Mouse (Mus musculus) liver, adult 2 months (tissue): ENCODE data around the gene Hist2h3c1.

Experiments
- CTCF ChIP-seq: fragments of 200-500 bp; IDR thresholded peaks from 2 replicates; pipeline ENCODE4 v1.5.1; 2011; ENCODE audit warnings: low read depth, low read length, control low read depth
- POLR2A ChIP-seq: fragments of 200-500 bp; IDR thresholded peaks from 2 replicates; pipeline ENCODE4 v1.6.1; 2011; ENCODE audit warnings: low read length, control low read depth; ENCODE audit not compliant: insufficient read depth; ENCODE audit errors: extremely low read depth

GRCm38 (mm10) chr3:96249034-96249345 is 2.5 kb downstream of the Hist2h3c1 start:
- TF ChIP-seq CTCF (no peak), POLR2A (no peak)
